Mouse (Mus musculus) forebrain, embryonic 12.5 days (tissue): ENCODE results near the gene Dtnbp1. TPM values are rescaled to one million over a fixed set of nuclear protein-coding genes. Genes with fewer than 3 reads are reported as not detected.

Experiments used
- ATAC-seq: fragments of 200-750 bp; cut with Nextera tagmentation; 2 replicates; pipeline ENCODE4 v1.8.0; 2017; ENCODE audit warnings: moderate TSS enrichment; ENCODE audit not compliant: low FRiP score
- H3K27ac ChIP-seq: fragments of 300-500 bp; sonication (generic); 2 replicates; pipeline ENCODE4 v1.5.1; 2016; ENCODE audit warnings: mild to moderate bottlenecking
- H3K27me3 ChIP-seq: fragments of 300-500 bp; sonication (generic); 2 replicates; pipeline ENCODE4 v1.6.1; 2016; ENCODE audit warnings: mild to moderate bottlenecking
- H3K36me3 ChIP-seq: fragments of 300-500 bp; sonication (generic); replicated peaks from 2 replicates; pipeline ENCODE4 v1.6.1; 2016; ENCODE audit warnings: mild to moderate bottlenecking
- H3K4me1 ChIP-seq: fragments of 300-500 bp; sonication (generic); 2 replicates; pipeline ENCODE4 v1.6.1; 2016
- H3K4me2 ChIP-seq: fragments of 300-500 bp; sonication (generic); 2 replicates; pipeline ENCODE4 v1.6.1; 2016; ENCODE audit warnings: mild to moderate bottlenecking, moderate library complexity
- H3K4me3 ChIP-seq: fragments of 300-500 bp; sonication (generic); replicated peaks from 2 replicates; pipeline ENCODE4 v1.5.1; 2016; ENCODE audit warnings: mild to moderate bottlenecking
- H3K9ac ChIP-seq: fragments of 300-500 bp; sonication (generic); 2 replicates; pipeline ENCODE4 v1.6.1; 2016; ENCODE audit warnings: mild to moderate bottlenecking
- H3K9me3 ChIP-seq: fragments of 300-500 bp; sonication (generic); 2 replicates; pipeline ENCODE4 v1.6.1; 2016
- WGBS: fragments of 180-500 bp; shearing (Covaris S2); methylation state at CpG from one replicate; pipeline ENCODE4 v1.1.7; 2016; 5-methylcytosine and 5-hydroxymethylcytosine counted together
- polyA plus RNA-seq: library from polyadenylated mRNA; unstranded; fragments of >200 nt; fragmentation: Nextera tagmentation; extraction: Ambion mirVana; gene quantifications from 2 replicates; pipeline ENCODE4 v1.2.1, GENCODE M21; 2016

Gene Dtnbp1
- polyA plus RNA-seq, 1 experiment from 2014 or later, result 86.7 TPM

GRCm38 (mm10) chr13:45026291-45026690 lies 24.3 kb upstream of the Dtnbp1 start:
- no peaks in the 10 kb centered on the region for H3K27me3 ChIP-seq
- ATAC-seq, result no peak
- no peaks in the 10 kb centered on the region for H3K4me1 ChIP-seq
- H3K9me3 ChIP-seq, result no peaks in the 10 kb centered on the region
- WGBS, result 95% methylated on average over 3 of the region's 3 CpGs
- no peak overlapping the region for H3K4me3 ChIP-seq
- no peak overlapping the region for H3K4me2 ChIP-seq
- no peak overlapping the region for H3K9ac ChIP-seq
- H3K27ac ChIP-seq, result no peak overlapping the region
- H3K36me3 ChIP-seq, result no peaks in the 10 kb centered on the region

GRCm38 (mm10) chr13:45024821-45025220 lies 22.9 kb upstream of the Dtnbp1 start:
- Histone ChIP-seq H3K4me1 (no peaks in the 10 kb centered on the region), H3K4me3 (no peak overlapping the region), H3K36me3 (no peaks in the 10 kb centered on the region), H3K4me2 (no peak overlapping the region), H3K9ac (no peak overlapping the region), H3K27ac (no peak overlapping the region), H3K27me3 (no peaks in the 10 kb centered on the region), H3K9me3 (no peaks in the 10 kb centered on the region)
- no peak for ATAC-seq
- 82% methylated on average over 10 of the region's 10 CpGs for WGBS

- H3K27me3 ChIP-seq, result no peaks in the 10 kb centered on the region
- H3K27ac ChIP-seq, result no peak overlapping the region
- no peak overlapping the region for H3K4me2 ChIP-seq
- H3K9ac ChIP-seq, result no peak overlapping the region
- H3K9me3 ChIP-seq, result no peaks in the 10 kb centered on the region
- H3K4me1 ChIP-seq, result no peaks in the 10 kb centered on the region
- H3K4me3 ChIP-seq, result no peak overlapping the region
- 77% methylated on average over 20 of the region's 20 CpGs for WGBS
- ATAC-seq, result no peak
- H3K36me3 ChIP-seq, result no peaks in the 10 kb centered on the region
Measured at GRCm38 (mm10) chr13:45023356-45024150, 21.6 kb upstream of the Dtnbp1 start.

- H3K27ac ChIP-seq, result no peak overlapping the region
- no peak for ATAC-seq
- WGBS, result 79% methylated on average over 7 of the region's 7 CpGs
- H3K4me2 ChIP-seq, result no peak overlapping the region
- no peak overlapping the region for H3K4me3 ChIP-seq
- H3K4me1 ChIP-seq, result no peaks in the 10 kb centered on the region
- no peaks in the 10 kb centered on the region for H3K36me3 ChIP-seq
- no peaks in the 10 kb centered on the region for H3K27me3 ChIP-seq
- no peaks in the 10 kb centered on the region for H3K9me3 ChIP-seq
- H3K9ac ChIP-seq, result no peak overlapping the region
Measured at GRCm38 (mm10) chr13:45008150-45008549, 6.2 kb upstream of the Dtnbp1 start.

GRCm38 (mm10) chr13:45007726-45008125 lies 5.8 kb upstream of the Dtnbp1 start:
- Histone ChIP-seq H3K9me3 (no peaks in the 10 kb centered on the region), H3K4me3 (no peak overlapping the region), H3K4me1 (peaks cover under 1% of the 10 kb centered on the region), H3K36me3 (no peaks in the 10 kb centered on the region), H3K4me2 (no peak overlapping the region), H3K27me3 (no peaks in the 10 kb centered on the region), H3K9ac (no peak overlapping the region), H3K27ac (no peak overlapping the region)
- WGBS, result 92% methylated on average over 6 of the region's 6 CpGs
- ATAC-seq, result no peak

GRCm38 (mm10) chr13:45006483-45006882 lies 4.5 kb upstream of the Dtnbp1 start:
- Histone ChIP-seq H3K9ac (no peak overlapping the region), H3K4me1 (peaks cover 6% of the 10 kb centered on the region), H3K27me3 (no peaks in the 10 kb centered on the region), H3K27ac (no peak overlapping the region), H3K9me3 (no peaks in the 10 kb centered on the region), H3K4me3 (no peak overlapping the region), H3K4me2 (no peak overlapping the region), H3K36me3 (no peaks in the 10 kb centered on the region)
- no peak for ATAC-seq
- 80% methylated on average over 5 of the region's 5 CpGs for WGBS

- H3K9me3 ChIP-seq, result no peaks in the 10 kb centered on the region
- 86% methylated on average over 7 of the region's 7 CpGs for WGBS
- no peak overlapping the region for H3K27ac ChIP-seq
- ATAC-seq, result no peak
- H3K9ac ChIP-seq, result no peak overlapping the region
- H3K36me3 ChIP-seq, result no peaks in the 10 kb centered on the region
- H3K4me2 ChIP-seq, result no peak overlapping the region
- H3K4me3 ChIP-seq, result no peak overlapping the region
- peaks cover 11% of the 10 kb centered on the region for H3K4me1 ChIP-seq
- no peaks in the 10 kb centered on the region for H3K27me3 ChIP-seq
Measured at GRCm38 (mm10) chr13:45005861-45006260, 3.9 kb upstream of the Dtnbp1 start.

- ATAC-seq, result no peak
- WGBS, result 90% methylated on average over 5 of the region's 5 CpGs
- Histone ChIP-seq H3K4me3 (no peak overlapping the region), H3K4me2 (no peak overlapping the region), H3K36me3 (no peaks in the 10 kb centered on the region), H3K9me3 (no peaks in the 10 kb centered on the region), H3K27ac (no peak overlapping the region), H3K27me3 (no peaks in the 10 kb centered on the region), H3K4me1 (peaks cover 17% of the 10 kb centered on the region), H3K9ac (no peak overlapping the region)
Measured at GRCm38 (mm10) chr13:45004987-45005592, 3.1 kb upstream of the Dtnbp1 start.

GRCm38 (mm10) chr13:45003026-45003425 lies 1.1 kb upstream of the Dtnbp1 start:
- WGBS, result 73% methylated on average over 5 of the region's 5 CpGs
- H3K4me2 ChIP-seq, result no peak overlapping the region
- 0 out of 2 replicates have a peak, but pooled peaks cover 4% of the 10 kb centered on the region for H3K36me3 ChIP-seq
- no peaks in the 10 kb centered on the region for H3K9me3 ChIP-seq
- H3K4me1 ChIP-seq, result peaks cover 21% of the 10 kb centered on the region
- no peak overlapping the region for H3K27ac ChIP-seq
- H3K9ac ChIP-seq, result no peak overlapping the region
- H3K4me3 ChIP-seq, result no peak overlapping the region
- H3K27me3 ChIP-seq, result no peaks in the 10 kb centered on the region
- no peak for ATAC-seq

GRCm38 (mm10) chr13:45001228-45001910 lies 578 bp downstream of the Dtnbp1 start:
- Histone ChIP-seq H3K9me3 (no peaks in the 10 kb centered on the region), H3K4me3 (peak overlapping the region; percentile 85), H3K9ac (peak overlapping the region; percentile 80), H3K36me3 (0 out of 2 replicates have a peak, but pooled peaks cover 4% of the 10 kb centered on the region), H3K4me2 (peak overlapping the region; percentile 67), H3K27me3 (no peaks in the 10 kb centered on the region), H3K27ac (peak overlapping the region; percentile 50), H3K4me1 (peaks cover 21% of the 10 kb centered on the region)
- 0% methylated on average over 51 of the region's 52 CpGs for WGBS
- ATAC-seq, result peak; percentile 70

GRCm38 (mm10) chr13:45000836-45001227 lies 1.1 kb downstream of the Dtnbp1 start:
- Histone ChIP-seq H3K27me3 (no peaks in the 10 kb centered on the region), H3K27ac (no peak overlapping the region), H3K9ac (peak overlapping the region; percentile 80), H3K9me3 (no peaks in the 10 kb centered on the region), H3K4me2 (peak overlapping the region; percentile 67), H3K4me3 (peak overlapping the region; percentile 85), H3K36me3 (0 out of 2 replicates have a peak, but pooled peaks cover 4% of the 10 kb centered on the region), H3K4me1 (peaks cover 21% of the 10 kb centered on the region)
- WGBS, result 21% methylated on average over 7 of the region's 7 CpGs
- ATAC-seq, result no peak

- Histone ChIP-seq H3K9ac (no peak overlapping the region), H3K9me3 (no peaks in the 10 kb centered on the region), H3K4me2 (no peak overlapping the region), H3K27ac (no peak overlapping the region), H3K36me3 (0 out of 2 replicates have a peak, but pooled peaks cover 4% of the 10 kb centered on the region), H3K27me3 (no peaks in the 10 kb centered on the region), H3K4me3 (no peak overlapping the region), H3K4me1 (peaks cover 21% of the 10 kb centered on the region)
- ATAC-seq, result no peak
- WGBS, result 92% methylated on average over 12 of the region's 12 CpGs
Measured at GRCm38 (mm10) chr13:44999211-44999610, 2.7 kb downstream of the Dtnbp1 start.
